Mouse (Mus musculus) hindbrain, embryonic 11.5 days (tissue): ENCODE data around the gene Abhd4. TPM values are rescaled to one million over a fixed set of nuclear protein-coding genes. Genes with fewer than 3 reads are reported as not detected.

Source experiments
- ATAC-seq: fragments of 200-750 bp; cut with Nextera tagmentation; 2 replicates; pipeline ENCODE4 v1.8.0; 2017; ENCODE audit warnings: mild to moderate bottlenecking, moderate TSS enrichment, moderate library complexity; ENCODE audit not compliant: low FRiP score
- DNase-seq: peaks from one replicate; pipeline ENCODE4 v3.0.0-alpha.2; 2015; ENCODE audit warnings: low spot score
- H3K27ac ChIP-seq: fragments of 300-500 bp; sonication (generic); 2 replicates; pipeline ENCODE4 v1.5.1; 2014; ENCODE audit warnings: mild to moderate bottlenecking, low read depth, low read length
- H3K27me3 ChIP-seq: fragments of 300-500 bp; sonication (generic); 2 replicates; pipeline ENCODE4 v1.6.1; 2014; ENCODE audit warnings: mild to moderate bottlenecking, low read length, moderate library complexity, mixed read lengths; ENCODE audit not compliant: control insufficient read depth, insufficient read depth
- H3K36me3 ChIP-seq: fragments of 300-500 bp; sonication (generic); 2 replicates; pipeline ENCODE4 v1.6.1; 2014; ENCODE audit warnings: mild to moderate bottlenecking, low read length, moderate library complexity, mixed read lengths; ENCODE audit not compliant: control insufficient read depth, insufficient read depth
- H3K4me1 ChIP-seq: fragments of 300-500 bp; sonication (generic); replicated peaks from 2 replicates; pipeline ENCODE4 v1.6.1; 2014; ENCODE audit warnings: low read length, mixed read lengths; ENCODE audit not compliant: control insufficient read depth, insufficient read depth
- H3K4me2 ChIP-seq: fragments of 300-500 bp; sonication (generic); replicated peaks from 2 replicates; pipeline ENCODE4 v1.6.1; 2014; ENCODE audit warnings: mild to moderate bottlenecking, low read depth, low read length
- H3K4me3 ChIP-seq: fragments of 300-500 bp; sonication (generic); 2 replicates; pipeline ENCODE4 v1.5.1; 2014; ENCODE audit warnings: low read depth, low read length
- H3K9ac ChIP-seq: fragments of 300-500 bp; sonication (generic); 2 replicates; pipeline ENCODE4 v1.6.1; 2014; ENCODE audit warnings: low read depth, low read length
- H3K9me3 ChIP-seq: fragments of 300-500 bp; sonication (generic); 2 replicates; pipeline ENCODE4 v1.6.1; 2016; ENCODE audit warnings: low read length; ENCODE audit not compliant: control insufficient read depth
- WGBS: fragments of 180-500 bp; shearing (Covaris S2); extraction: QIAGEN DNeasy Blood & Tissue Kit; methylation state at CpG from one replicate; pipeline ENCODE4 v1.1.7; 2014; 5-methylcytosine and 5-hydroxymethylcytosine counted together
- polyA plus RNA-seq: library from polyadenylated mRNA; unstranded; fragments of >200 nt; fragmentation: Nextera tagmentation; extraction: Ambion mirVana; gene quantifications from 2 replicates; pipeline ENCODE4 v1.2.1, GENCODE M21; 2014

Abhd4 gene
- polyA plus RNA-seq, 1 experiment from 2014 or later, result 44.0 TPM

GRCm38 (mm10) chr14:54210401-54210800 lies 43.6 kb upstream of the Abhd4 start:
- no peaks in the 10 kb centered on the region for H3K36me3 ChIP-seq
- no peak overlapping the region for H3K4me2 ChIP-seq
- 89% methylated on average over 2 of the region's 2 CpGs for WGBS
- no peaks in the 10 kb centered on the region for H3K27me3 ChIP-seq
- H3K9me3 ChIP-seq, result no peaks in the 10 kb centered on the region
- H3K4me3 ChIP-seq, result no peak overlapping the region
- no peak overlapping the region for H3K9ac ChIP-seq
- DNase-seq (no peak), ATAC-seq (no peak)
- H3K4me1 ChIP-seq, result no peaks in the 10 kb centered on the region
- no peak overlapping the region for H3K27ac ChIP-seq

DNA sequence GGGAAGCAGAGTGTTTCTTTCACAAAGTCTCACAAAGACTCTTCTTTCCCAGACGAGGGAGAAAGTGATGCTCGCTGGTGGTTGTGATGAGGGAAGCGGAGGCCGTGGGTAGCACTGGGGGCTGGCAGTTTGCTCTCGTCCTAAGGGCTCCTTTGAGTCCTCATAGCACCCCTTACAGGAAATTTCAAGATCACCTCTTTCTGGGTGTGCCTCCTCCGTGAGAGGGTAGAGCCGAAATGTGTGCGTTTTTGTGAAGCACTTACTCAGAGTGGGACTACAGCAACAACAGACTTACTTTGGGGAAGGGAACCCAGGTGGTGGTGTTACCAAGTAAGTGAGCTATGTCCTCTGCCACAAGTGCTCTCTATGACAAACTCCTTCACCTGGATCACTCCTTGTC lies 42.8 kb upstream of the Abhd4 start:
- no peak for DNase-seq
- Histone ChIP-seq H3K4me2 (no peak overlapping the region), H3K4me3 (no peak overlapping the region), H3K27ac (no peak overlapping the region), H3K9me3 (no peaks in the 10 kb centered on the region), H3K4me1 (no peaks in the 10 kb centered on the region), H3K36me3 (no peaks in the 10 kb centered on the region), H3K9ac (no peak overlapping the region), H3K27me3 (no peaks in the 10 kb centered on the region)
- 87% methylated on average over 8 of the region's 8 CpGs for WGBS
- no peak for ATAC-seq

- Histone ChIP-seq H3K36me3 (no peaks in the 10 kb centered on the region), H3K9me3 (no peaks in the 10 kb centered on the region), H3K27me3 (no peaks in the 10 kb centered on the region), H3K9ac (no peak overlapping the region), H3K27ac (no peak overlapping the region), H3K4me2 (no peak overlapping the region), H3K4me1 (no peaks in the 10 kb centered on the region), H3K4me3 (no peak overlapping the region)
- DNase-seq (no peak), ATAC-seq (no peak)
- WGBS, result 91% methylated on average over 5 of the region's 5 CpGs
These were observed 42.2 kb upstream of the Abhd4 start for GRCm38 (mm10) chr14:54211755-54212154.

DNA sequence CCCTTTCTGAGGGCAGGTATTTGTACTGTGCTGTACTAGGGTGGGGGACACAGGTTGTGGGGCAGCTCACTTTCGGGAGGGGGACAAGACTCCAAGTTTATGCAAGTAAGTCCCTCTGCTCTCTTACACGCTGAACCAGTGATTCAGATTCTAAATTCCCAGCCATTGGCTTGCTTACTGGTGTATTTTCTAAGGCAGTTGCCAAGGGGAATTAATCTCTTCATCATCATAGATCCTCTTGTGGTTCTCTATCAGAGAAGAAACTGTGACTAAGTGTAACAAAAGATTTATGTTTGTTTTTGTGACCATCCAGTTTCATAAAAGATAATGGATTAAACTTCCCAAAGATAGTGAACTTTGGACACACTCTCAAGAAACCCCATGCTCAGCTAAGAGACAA lies 40.3 kb upstream of the Abhd4 start:
- DNase-seq, result no peak
- WGBS, result 80% methylated on average over 2 of the region's 2 CpGs

DNA sequence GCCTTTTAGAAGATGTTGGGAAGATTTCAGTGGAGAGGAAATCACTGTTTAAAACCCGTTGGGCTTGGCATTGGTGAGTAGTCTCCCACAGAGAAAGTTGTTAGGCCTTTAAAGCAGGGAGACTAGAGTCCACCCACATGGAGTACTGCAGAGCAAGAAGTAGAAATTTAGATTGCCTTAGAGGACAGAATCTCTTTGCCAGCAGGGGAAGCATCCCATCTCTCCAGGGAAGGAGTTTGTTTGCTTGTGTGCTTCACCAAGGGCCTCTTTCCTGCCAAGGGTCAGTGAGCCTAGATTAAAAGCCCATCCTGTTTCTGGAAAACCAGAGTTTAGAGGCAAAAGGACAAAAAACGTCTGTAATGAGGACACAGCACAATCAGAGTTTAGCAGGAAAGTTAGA lies 39.5 kb upstream of the Abhd4 start:
- Histone ChIP-seq H3K9ac (no peak overlapping the region), H3K4me2 (no peak overlapping the region), H3K27ac (no peak overlapping the region), H3K27me3 (no peaks in the 10 kb centered on the region), H3K36me3 (no peaks in the 10 kb centered on the region), H3K9me3 (no peaks in the 10 kb centered on the region), H3K4me3 (no peak overlapping the region), H3K4me1 (no peaks in the 10 kb centered on the region)
- ATAC-seq (no peak), DNase-seq (no peak)
- WGBS, result 38% methylated on average over 2 of the region's 2 CpGs

More for the DNA sequence above, 40.3 kb upstream of the Abhd4 start:
- H3K9me3 ChIP-seq, result no peaks in the 10 kb centered on the region
- H3K4me1 ChIP-seq, result no peaks in the 10 kb centered on the region
- no peaks in the 10 kb centered on the region for H3K27me3 ChIP-seq
- H3K36me3 ChIP-seq, result no peaks in the 10 kb centered on the region
- H3K27ac ChIP-seq, result no peak overlapping the region
- H3K4me2 ChIP-seq, result no peak overlapping the region
- H3K4me3 ChIP-seq, result no peak overlapping the region
- no peak overlapping the region for H3K9ac ChIP-seq
- no peak for ATAC-seq

GRCm38 (mm10) chr14:54214901-54215300 lies 39.1 kb upstream of the Abhd4 start:
- Histone ChIP-seq H3K4me1 (no peaks in the 10 kb centered on the region), H3K27ac (no peak overlapping the region), H3K36me3 (no peaks in the 10 kb centered on the region), H3K9ac (no peak overlapping the region), H3K27me3 (no peaks in the 10 kb centered on the region), H3K4me3 (no peak overlapping the region), H3K9me3 (no peaks in the 10 kb centered on the region), H3K4me2 (no peak overlapping the region)
- 79% methylated on average over 10 of the region's 10 CpGs for WGBS
- DNase-seq (no peak), ATAC-seq (no peak)

DNA sequence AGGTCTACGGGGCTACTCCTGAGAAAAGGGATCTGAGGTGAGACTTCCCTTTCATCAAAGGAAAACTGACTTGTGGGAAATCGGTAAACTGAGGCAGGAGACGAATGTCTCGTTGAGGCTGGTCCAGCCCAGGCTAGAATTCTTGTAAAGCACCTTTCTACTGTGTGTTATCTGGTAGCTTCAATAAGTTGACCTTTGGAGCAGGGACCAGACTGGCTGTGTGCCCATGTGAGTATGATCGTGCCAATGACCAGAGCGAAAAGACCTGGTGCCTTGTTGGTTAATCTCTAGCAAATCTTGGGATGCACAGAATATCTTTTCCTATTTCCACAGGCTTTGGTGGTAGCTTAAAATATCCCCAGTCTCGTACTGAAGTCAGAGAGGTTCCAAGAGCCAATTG lies 37.9 kb upstream of the Abhd4 start:
- no peaks in the 10 kb centered on the region for H3K27me3 ChIP-seq
- ATAC-seq (no peak), DNase-seq (no peak)
- no peak overlapping the region for H3K4me2 ChIP-seq
- H3K4me3 ChIP-seq, result no peak overlapping the region
- no peaks in the 10 kb centered on the region for H3K4me1 ChIP-seq
- no peak overlapping the region for H3K27ac ChIP-seq
- H3K9me3 ChIP-seq, result no peaks in the 10 kb centered on the region
- no peak overlapping the region for H3K9ac ChIP-seq
- WGBS, result 87% methylated on average over 7 of the region's 7 CpGs
- H3K36me3 ChIP-seq, result no peaks in the 10 kb centered on the region

- H3K36me3 ChIP-seq, result no peaks in the 10 kb centered on the region
- no peak for DNase-seq
- no peak overlapping the region for H3K9ac ChIP-seq
- no peak for ATAC-seq
- WGBS, result 64% methylated on average over 1 of the region's 1 CpGs
- no peaks in the 10 kb centered on the region for H3K4me1 ChIP-seq
- H3K27ac ChIP-seq, result no peak overlapping the region
- no peaks in the 10 kb centered on the region for H3K9me3 ChIP-seq
- no peaks in the 10 kb centered on the region for H3K27me3 ChIP-seq
- no peak overlapping the region for H3K4me2 ChIP-seq
- no peak overlapping the region for H3K4me3 ChIP-seq
These were observed 35.8 kb upstream of the Abhd4 start for GRCm38 (mm10) chr14:54218233-54218632.

- 72% methylated on average over 9 of the region's 9 CpGs for WGBS
- DNase-seq, result no peak
- ATAC-seq, result no peak
- Histone ChIP-seq H3K36me3 (no peaks in the 10 kb centered on the region), H3K27me3 (no peaks in the 10 kb centered on the region), H3K4me3 (no peak overlapping the region), H3K4me1 (no peaks in the 10 kb centered on the region), H3K4me2 (no peak overlapping the region), H3K27ac (no peak overlapping the region), H3K9ac (no peak overlapping the region), H3K9me3 (no peaks in the 10 kb centered on the region)
These were observed 35.3 kb upstream of the Abhd4 start for GRCm38 (mm10) chr14:54218721-54219120.
